Mouse (Mus musculus) thymus, postnatal 0 days (tissue): ENCODE results near the gene Tm2d3. TPM values are rescaled to one million over a fixed set of nuclear protein-coding genes. Genes with fewer than 3 reads are reported as not detected.
A peak's percentile ranks its signal among the peaks of the same experiment; 100 is the strongest.

ENCODE experiments used
- DNase-seq: peaks from one replicate; pipeline ENCODE4 v3.0.0-alpha.2; 2015; ENCODE audit warnings: low spot score
- polyA plus RNA-seq: library from polyadenylated mRNA; unstranded; fragments of >200 nt; fragmentation: Nextera tagmentation; extraction: Ambion mirVana; gene quantifications from 2 replicates; pipeline ENCODE4 v1.2.1, GENCODE M21; 2015

Tm2d3 gene
- polyA plus RNA-seq, 1 experiment from 2014 or later: 63.2 TPM

DNA sequence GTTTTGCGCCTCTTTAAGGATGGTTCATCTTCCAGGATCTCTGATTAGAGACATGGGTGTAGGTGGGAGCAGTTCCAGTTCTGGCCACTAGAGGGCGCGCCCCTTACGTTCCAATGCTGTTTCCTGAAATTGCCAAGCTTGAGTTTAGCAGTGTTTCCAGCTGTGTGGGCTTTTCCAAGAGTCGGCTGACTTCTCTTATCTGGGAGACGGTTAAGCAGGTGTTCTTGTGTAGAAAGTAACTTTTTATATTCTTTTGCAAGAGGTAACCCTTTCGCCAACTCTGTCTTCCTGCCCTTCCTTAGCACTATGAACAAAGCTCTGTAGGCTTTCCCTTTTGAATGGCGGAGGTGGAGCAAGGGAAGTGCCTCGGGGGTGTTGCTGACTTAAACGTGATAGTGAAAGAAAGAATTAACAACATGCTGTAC, 13.9 kb downstream of the Tm2d3 start:
- DNase-seq: peak; percentile 76

DNA sequence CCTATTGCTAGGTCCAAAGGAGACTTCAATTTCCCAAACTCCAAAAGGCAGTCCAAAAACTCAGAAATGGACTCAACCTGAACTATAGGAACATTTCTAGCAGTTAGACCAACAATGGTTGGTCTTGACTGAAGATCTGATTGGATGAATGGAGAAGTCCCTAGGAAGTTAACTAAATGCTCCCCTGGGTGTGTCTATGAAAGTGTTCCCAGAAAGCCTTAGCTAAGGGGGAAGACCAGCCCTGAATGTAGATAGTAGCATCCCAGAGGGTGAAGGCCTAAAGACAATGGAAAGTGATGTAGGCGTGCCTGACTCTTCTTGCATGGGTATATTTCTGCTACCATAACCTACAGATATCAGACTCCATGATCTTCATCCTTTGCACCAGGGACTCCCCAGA, 17.5 kb downstream of the Tm2d3 start:
- DNase-seq: no peak

DNA sequence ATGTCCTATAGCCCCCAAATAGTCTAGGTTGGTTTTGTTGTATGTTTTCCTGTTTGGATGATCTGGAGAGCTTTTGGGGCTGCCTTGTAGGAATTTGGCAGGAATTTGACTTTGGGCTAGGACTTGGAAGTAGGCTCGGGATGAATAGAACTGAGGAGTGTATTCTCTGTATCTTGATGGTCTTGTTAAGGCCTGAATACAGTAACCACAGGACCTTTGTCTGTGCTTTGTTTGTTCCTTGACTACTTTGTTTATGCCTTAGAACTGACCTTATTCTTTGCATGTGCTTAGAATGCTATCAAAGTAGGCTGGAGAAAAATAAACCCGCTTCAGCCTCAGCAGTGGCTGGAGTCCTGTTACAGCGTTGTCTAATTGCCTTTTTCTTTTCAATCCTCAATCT, 19.3 kb downstream of the Tm2d3 start:
- DNase-seq: no peak

DNA sequence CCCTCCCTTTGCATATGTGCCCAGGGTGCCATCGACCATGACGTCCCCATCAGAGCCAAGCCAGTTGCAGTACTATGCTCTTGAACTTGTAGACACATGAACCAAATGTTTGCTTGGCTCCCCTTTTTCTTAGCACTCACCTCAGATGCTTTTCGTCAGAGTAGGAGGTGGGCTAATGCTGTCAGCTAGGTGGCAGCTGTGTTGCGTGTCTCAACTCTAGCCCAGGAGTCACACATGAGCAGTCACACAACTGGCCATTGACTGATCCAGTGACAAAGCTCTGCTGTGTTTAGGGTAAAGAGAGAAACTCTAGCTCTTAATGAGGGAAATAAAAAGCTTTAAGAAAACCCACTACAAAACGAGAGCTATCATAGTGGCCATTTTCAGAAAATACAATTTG, 22.8 kb downstream of the Tm2d3 start:
- no peak for DNase-seq

DNA sequence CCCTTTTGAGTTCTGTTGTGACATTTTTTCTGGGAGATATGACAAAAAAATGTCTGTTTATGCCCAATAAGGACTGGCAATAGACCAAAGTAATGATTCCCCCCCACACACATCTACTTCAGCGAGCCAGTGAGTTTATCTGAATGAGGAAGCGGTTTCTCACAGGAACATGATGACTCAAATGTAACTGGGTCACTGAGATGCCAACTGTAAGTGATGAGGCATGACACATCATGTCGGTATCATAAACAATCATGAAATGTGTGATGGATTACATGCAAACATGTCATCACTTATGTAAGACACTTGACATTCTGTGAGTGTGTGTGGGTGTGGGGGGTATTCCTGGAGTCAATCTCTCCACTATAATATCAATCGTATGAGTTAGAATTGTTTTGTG, 23.3 kb downstream of the Tm2d3 start:
- no peak for DNase-seq

DNA sequence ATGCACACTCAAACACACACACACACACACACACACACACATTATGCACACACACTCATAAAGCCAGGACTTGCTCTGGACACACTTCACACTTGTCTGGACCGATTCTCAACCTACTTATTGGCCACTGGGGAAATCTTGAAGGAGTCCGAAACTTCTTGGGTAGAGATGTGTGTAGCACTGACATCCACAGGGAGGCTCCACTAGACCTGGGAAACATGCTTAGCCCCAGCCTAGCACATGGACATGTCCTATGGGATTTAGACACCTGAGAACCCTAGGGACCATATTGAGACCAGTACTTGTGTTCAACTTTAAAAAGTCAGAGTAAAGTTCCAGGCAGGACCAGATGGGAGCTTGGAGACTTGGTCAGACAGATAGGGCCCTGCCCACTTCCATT, 43.1 kb downstream of the Tm2d3 start:
- no peak for DNase-seq

DNA sequence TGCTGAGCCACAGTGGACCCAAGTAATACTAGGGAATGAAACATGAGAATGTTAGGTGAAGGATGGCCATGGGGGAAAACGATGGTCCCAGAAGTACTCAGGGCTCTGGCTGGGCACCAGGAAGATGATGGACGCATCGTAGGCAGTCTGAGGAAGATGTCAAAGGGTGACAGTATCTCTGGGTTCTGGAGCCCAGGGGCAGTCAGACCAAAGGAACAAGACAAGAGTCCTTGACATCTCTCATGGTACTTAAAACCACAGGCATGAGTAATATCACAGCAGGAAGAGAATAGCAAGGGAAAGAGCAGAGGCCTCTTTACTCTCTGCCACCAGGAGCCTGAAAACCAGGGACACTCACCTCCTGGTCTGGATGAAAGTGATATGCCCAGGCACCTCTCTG, 44.3 kb downstream of the Tm2d3 start:
- no peak for DNase-seq

DNA sequence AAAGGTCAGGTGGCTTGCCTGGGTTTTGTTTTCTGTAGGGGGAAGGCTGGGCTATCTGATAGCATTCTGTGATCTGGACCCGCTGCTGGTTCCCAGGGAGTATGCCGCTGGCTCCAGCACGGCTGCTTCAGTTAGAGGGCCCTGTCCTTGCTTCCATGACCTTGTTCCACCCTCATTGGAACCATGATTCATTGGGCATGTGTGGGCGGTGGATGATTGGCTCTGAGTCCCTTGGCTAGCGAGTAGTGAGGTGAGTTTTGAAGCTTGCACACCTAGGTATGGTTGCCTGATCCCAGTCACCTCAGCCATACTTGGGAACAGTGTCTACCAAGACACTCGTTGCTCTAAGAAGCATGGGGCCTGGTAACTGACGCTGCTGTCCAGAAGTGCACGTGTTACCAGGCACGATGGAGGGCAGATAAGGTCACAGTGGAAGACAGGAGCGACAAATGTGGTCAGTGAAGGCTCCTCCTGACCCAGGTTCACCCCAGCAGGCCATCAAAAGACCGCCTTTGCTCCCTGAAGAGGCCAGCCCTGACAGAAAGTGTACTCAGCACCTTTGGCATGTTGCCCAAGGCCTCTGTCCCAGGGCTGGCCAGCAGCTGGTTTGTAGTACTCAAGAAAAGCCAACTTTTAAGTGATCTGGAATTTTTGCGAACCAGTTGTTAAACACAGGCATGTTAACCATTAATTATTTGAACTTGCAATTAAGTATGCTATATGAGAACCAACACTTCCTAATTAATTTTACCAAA, 46.5 kb downstream of the Tm2d3 start:
- DNase-seq: no peak

DNA sequence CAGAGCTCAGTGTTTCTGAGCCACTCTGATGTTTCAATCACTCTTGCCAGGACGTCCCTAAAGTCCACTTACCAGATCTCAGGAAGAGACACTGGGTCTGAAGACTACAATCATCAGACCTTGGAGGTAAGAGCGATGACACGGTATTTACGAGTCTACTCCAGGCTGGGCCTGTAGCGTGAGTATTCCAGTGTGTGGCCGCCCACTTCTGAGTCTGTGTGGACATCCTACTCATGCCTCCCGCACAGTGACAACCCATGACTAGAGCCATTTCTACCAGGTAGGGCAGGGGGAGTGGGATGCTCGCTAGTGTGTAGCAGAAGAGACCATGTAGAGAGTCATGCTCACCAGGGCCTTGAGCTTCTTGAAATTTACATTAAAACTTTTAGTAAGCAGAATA, 51.9 kb downstream of the Tm2d3 start:
- DNase-seq: no peak

DNA sequence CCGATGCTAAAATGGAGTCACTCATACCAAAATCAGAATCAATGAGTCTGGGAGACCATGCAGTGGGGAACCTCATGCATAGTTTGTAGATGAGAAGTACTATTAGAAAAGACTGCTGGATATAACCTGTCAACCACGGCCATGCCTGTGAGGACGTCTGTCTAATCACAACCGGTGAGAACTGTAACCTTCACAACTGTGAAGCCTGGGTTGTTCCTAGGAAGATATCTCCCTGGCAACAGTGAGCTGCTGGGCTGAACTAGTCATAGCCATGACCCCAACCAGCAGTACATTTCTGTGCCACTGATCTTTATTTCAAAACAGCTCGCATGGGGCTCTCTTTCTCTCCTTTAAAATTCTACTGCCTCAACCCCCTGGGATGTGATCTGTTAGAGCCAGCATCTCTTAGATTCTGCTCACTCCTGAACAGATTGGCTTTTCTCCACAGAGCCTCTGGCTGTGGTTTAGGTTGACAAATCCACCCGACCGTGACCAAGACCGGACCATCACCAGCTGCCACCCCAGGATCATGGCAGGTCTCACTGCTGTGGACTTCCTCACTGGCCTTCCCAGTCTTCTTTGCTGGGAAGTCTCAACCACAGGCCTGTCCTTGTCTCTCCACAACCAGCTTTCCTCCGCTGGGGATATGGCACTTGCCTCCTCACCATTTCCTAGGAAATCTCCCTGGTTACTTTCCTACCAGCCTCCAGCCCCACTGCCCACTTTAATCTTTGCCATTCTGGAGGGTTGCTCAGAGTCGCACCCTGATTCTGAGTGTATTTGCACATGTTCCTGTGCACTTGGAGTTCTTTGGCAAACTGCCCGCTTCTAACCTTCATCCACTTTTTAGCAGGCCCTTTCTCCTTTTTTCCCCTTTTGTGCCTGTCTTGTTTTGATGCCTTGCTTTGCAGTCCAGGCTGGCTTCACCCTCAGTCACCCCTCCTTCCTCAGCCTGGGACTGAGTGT, 57.3 kb downstream of the Tm2d3 start:
- no peak for DNase-seq

Other genes starting within 250 kb of the Tm2d3 start
- gene Tjp1, start 163.4 kb upstream of the Tm2d3 start, polyA plus RNA-seq: 2.6 and 2.8 TPM in 2 replicates
- gene Tarsl2, start 46.3 kb upstream of the Tm2d3 start, polyA plus RNA-seq: 4.0 TPM in 2 replicates
- 0.93 and 1.2 TPM in 2 replicates for gene Pcsk6, start 170.6 kb downstream of the Tm2d3 start, polyA plus RNA-seq